Mouse (Mus musculus) gastrocnemius, adult 18-20 months (tissue): ENCODE measurements at regions not wholly inside any gene's neighbourhood (a gene's known extent, or its start where the extent isn't known, plus 50 kb on each side); places are given as distances from the start of the nearest gene placed in this dataset.

ENCODE experiments used
- DNase-seq: peaks from one replicate; pipeline ENCODE4 v3.0.0; 2021; ENCODE audit warnings: low spot score

GRCm38 (mm10) chr9:92045472-92045905 is 147.2 kb upstream of the Plscr5 start:
- no peak for DNase-seq

GRCm38 (mm10) chr9:92044161-92044560 is 148.6 kb upstream of the Plscr5 start:
- DNase-seq = no peak

GRCm38 (mm10) chr9:92016521-92016920 is 176.2 kb upstream of the Plscr5 start:
- DNase-seq = no peak

- DNase-seq = no peak
Observed at GRCm38 (mm10) chr9:92015923-92016322, 176.8 kb upstream of the Plscr5 start.

- DNase-seq = no peak
Observed at GRCm38 (mm10) chr9:91988240-91988639, 204.5 kb upstream of the Plscr5 start.

DNA sequence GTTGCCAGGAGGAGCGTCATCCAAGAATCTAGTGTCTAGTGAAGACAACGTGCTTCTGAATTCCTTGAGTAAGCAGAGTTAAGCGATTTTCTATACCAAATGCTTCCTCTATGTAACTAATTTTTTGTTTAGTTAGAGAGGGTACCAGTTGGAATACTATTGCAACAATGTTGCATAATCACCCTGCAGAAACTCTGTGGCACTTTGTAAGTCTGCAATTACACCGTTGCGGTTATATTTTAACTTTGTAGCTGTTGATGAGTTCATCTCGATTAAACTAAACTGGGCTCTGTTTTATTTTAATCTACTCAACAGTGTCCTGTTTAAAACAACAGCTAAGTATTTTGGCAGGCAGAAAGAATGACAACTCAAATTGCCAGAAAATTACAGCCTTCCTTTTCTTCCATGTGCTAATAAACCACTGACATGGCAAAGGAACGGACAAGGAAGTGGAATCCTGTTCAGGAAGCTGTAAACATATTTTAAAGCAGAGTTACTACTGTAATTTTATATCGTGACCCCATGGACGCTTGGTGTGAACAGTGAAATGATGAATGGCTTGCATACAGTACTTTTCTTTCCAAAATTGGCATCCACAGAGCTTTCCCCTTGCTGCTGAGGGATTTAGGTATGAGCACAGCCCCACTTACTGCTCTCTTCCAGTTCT is 210.6 kb upstream of the Plscr5 start:
- DNase-seq = no peak

DNA sequence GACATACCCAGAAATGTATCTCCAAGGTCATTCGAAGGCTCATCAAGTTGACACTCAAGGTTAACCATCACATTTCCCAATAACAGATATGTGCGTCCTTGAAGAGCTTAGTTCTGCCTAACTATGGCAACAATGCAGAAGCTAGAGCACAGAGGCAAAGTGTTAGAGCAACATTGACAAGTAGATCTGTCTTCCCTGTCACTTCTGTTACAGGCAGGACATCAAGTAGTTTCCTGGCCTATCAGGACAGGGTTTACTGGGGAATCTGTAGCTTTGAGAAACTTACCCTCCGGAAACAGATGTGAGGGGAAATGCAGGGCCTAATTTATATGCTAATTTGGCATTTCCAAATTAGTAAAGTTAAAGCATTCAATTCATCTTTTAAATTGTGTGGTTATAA is 211.2 kb upstream of the Plscr5 start:
- DNase-seq = no peak

- DNase-seq = no peak
Observed at GRCm38 (mm10) chr9:91964051-91964450, 228.7 kb upstream of the Plscr5 start.

DNA sequence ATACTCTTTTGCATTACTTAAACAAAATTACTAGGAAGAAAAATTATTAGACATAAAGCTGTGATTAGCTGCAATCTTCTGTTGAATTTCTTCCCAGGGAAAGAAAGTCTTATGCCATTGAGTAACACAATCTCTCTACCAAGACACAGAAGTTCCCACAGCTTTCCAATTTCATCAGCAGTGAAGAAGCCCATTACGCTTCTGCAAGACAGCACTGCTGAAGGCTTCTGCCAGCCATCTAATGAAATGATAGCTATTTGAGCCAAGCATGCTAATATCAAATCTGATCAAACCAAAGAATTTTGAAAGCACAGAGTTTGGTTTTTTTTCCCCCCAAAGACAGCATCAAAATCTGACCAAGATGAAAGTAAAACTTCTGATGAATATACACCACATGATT is 230.0 kb upstream of the Plscr5 start:
- no peak for DNase-seq

DNA sequence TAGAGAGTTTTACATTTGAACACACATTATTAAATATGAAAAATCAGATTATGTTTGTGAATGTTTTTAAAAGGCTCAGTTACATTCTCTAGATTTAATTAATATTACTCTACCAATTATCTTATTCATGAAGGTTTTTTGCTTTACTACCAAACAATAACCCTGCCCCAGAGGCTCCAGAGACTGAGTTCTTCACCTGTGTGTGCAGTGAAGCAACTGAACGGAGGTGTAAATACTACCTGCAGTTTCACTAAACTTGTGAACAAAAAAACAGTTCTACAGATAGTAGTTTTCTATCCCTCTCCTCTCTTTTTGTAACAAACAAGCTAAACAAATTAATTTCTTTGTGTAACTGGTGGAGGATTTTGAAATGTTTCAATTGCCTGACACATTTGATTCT is 231.1 kb upstream of the Plscr5 start:
- DNase-seq = no peak

DNA sequence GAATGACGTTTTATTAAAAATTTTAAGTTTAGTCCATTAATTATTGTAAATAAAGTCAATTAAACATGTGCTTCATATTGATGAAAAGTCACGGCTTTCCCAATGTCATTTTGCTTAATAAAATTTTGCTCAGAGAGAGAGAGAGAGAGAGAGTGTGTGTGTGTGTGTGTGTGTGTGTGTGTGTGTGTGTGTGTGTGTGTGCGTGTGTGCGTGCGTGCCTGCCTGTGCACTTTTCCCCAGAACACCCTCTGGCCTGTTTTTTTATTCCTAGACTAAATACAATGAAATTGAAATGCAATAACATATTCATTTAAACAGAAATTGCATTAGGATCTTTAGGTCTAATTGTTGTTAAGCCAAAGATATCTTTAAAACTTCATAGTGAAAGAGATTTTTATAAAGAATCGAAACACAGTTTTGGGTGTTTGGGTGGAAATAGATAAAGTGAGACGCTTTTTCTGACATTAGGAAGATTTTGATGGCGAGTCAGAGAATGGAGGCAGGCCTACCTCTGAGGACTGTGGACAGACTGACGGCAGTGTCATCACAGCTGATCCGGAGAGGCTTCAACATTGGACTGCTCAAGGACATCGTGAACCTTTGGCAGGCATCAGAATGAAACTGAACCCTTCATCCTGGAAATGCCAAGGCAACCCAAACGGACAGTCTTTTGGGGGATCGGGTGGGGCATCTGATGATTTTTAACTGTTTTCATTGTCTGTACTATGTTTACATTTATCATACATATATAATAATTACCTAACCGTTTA is 232.0 kb upstream of the Plscr5 start:
- DNase-seq = no peak

DNA sequence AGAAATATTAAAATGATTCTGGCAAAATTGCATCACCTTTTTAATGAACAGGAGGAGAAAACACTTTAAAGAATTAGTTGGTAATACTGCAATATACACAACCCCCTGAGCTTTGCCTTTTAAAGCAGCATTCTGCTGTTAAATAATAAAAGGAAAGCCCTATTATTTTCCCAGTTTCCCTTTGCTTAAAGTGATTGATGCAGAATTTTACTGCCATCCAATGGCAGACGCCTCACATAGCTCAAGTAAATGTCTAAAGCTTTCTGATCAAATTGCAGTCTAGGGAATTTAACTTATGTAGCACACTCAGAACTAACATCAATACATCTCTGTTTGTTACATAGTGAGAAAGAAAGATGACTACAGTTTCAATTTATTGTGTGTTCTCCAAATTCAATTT is 233.1 kb upstream of the Plscr5 start:
- DNase-seq = no peak

- DNase-seq = no peak
Observed at GRCm38 (mm10) chr9:91959076-91959475, 233.7 kb upstream of the Plscr5 start.

- no peak for DNase-seq
Observed at GRCm38 (mm10) chr9:91958421-91958820, 234.3 kb upstream of the Plscr5 start.

DNA sequence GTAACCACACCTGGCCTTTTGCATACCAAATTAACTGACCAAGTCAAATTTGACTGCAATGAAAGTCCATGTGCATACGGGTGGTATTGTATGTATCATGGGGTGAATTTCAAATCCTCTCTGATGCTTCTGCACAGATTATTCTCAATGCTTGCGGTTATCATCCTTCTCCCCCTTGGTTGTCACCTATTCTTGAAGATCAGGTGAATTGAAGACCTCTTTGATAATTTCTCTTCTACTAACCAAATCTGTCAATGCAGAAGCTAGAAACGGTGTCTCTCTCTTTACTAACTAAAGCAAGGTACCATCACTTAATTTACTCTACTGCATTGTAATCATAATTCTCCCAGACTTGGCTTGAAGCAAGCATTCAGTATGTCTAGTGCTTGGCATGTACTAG is 235.7 kb upstream of the Plscr5 start:
- no peak for DNase-seq

GRCm38 (mm10) chr9:91948746-91949145 is 244.0 kb upstream of the Plscr5 start:
- DNase-seq = no peak

- DNase-seq = no peak
Observed at GRCm38 (mm10) chr9:91942001-91942400, 250.7 kb upstream of the Plscr5 start.

DNA sequence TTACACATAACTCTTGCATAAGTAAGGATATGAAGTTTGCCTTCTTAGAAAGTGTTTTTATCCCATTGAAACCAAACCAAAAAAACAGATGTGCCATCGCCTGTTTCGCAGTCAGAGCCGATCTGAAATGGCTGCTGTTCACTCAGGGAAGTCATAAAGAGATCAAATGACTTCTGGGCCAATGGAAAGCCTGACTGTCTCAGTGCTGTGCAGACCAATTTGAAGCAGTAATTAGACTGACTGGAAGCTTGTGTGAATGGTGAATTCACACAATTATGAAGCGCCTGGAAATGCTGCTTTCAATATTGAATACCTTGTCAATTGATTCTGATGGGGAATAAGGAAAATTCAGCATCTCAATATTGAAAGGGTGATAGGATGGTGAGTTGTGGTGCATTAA is 254.0 kb upstream of the Plscr5 start:
- DNase-seq = no peak

DNA sequence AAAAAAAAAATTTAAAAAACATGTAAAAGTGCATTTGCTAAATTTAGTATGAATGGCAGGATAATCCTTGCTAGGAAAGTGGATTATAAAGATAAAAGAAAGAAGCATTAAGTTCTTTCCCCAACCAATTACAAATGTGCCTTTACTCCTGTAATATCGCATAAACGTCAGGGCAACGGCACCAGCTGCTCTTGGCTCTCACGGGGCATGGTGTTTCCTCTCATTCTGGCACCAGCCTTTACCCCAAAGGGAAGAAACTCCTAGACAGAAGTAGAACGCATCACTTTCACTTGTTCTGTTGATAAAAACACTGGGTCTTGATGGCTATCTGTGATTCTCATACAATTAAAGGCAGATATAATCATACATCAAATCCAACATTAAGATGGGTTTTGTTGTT is 288.7 kb upstream of the Plscr5 start:
- DNase-seq = no peak

DNA sequence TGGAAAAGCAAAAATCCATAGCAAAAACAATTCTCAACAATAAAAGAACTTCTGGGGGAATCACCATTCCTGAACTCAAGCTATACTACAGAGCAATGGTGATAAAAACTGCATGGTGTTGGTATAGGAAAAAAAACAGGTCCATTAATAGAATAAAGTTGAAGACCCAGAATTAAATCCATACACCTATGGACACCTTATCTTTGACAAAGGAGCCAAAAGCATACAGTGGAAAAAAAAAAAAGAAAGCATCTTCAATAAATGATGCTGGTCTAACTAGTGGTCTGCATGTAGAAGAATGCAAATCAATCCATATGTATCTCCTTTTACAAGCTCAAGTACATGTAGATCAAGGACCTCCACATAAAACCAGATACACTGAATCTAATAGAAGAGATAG is 291.8 kb upstream of the Plscr5 start:
- DNase-seq = no peak

GRCm38 (mm10) chr9:91876823-91877222 is 315.9 kb upstream of the Plscr5 start:
- DNase-seq = no peak

DNA sequence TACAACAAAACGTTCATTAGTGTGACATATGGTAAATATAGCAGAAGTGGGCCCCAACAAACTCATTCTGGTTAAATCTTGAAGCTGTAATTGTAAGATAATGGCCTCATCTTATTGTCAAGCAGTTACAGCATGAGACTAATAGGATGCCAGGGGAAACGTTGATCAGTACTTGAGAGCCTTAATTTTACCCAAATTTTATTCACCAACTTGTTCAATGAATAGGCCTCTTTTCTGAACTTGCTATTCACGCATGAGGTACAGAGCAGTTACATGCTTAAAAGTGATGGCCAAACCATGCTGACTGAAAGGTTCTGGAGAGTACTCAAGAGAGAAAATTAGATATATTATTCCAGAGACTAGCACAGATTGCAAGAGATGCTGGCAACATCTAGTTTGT is 361.2 kb upstream of the Plscr5 start:
- DNase-seq = no peak

DNA sequence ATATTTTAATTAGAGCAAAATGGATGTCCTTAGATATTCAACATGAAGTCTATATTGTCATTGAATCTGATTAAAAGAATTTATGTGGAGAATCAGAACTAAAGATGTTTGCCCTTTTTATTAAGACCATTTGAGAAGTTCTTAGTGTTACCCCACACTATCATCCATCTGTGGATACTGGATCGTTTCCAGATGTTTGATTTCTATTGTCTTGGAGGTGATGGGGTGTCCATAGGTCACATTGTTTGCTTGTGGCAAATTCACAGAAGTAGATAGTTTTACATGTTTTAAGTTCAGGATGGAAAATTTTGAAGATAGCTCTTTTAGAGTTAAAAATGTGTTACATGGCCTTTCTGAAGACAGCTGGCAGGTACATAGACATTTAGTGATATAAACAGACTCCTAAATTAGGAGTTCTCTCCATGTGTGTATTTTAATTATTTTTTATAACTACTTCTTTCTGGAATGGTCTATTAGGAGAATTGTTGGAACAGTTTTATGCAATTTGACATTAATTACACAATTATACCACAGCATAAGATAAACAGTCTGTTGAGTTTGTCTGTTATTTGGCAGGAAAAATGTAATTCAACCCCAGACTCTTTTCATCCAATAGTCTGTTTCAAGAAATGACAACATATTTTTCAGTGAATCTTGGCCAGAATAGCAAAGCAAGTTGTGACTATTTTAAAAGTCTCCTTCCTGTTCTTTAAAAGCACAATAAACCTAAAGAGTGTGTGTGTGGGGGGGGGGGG is 368.8 kb upstream of the Plscr5 start:
- DNase-seq = no peak
